Mouse (Mus musculus): ENCODE measurements around the gene Cytip.

DNA sequence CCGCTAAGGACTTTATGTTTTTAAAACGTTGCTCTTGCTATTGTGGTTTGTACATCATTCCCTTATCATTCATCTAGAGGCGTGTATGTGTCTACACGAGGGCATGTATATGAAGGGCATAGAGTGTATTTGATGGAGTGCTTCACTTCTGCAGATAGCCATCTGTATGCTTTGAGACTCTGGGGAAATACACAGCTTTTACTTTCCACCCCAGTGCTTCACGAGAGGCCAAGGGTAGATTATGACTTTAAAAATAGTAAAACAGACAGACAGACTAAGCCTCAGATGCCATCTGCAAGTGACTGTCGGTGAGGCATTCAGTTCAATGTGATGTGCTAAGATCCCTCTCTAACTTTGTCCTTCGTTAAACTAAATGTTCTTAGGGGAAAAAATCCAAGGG, 41.6 kb downstream of the Cytip start:
- TF ChIP-seq CTCF (IDR thresholded peaks at IDR 0.05; ENCODE audit: low read depth) (no peak), EP300 (IDR thresholded peaks at IDR 0.05; ENCODE audit: low read depth) (no peak)

Measured in liver, embryonic 14.5 days (tissue).